Mouse (Mus musculus): ENCODE data around the gene N4bp2l2.

Gene N4bp2l2

DNA sequence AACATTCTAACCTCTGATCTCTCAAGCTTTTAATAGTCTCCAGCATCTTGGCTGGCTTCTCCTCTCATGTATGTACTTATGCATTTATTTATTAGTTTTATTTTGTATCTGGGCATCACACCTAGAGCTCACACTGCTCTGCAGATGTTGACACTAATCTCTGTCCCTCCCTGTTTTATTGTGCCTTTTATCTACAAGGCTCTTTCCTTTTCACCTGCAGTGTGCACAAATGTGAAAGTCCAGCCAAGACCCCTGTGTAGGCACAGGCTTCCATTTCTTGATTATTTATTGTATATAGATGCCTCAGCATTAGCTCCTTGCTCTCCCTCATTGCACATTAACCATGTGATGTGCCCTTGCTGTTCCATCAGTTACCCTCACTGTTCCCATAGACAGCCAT, 104.6 kb downstream of the N4bp2l2 start:
- no peak for DNase-seq (ENCODE audit: low read depth)

DNA sequence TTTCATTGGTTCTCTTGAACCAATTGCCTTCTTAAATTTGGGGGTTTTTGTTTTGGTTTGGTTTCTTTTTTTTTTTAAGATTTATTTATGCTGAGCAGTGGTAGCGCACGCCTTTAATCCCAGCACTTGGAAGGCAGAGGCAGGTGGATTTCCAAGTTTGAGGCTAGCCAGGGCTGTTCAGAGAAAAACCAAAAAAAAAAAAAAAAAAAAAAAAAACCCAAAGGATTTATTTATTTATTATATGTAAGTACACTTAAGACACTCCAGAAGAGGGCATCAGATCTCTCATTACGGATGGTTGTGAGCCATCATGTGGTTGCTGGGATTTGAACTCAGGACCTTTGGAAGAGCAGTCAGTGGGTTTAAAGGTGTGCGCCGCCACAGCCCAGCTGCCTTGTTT, 105.1 kb downstream of the N4bp2l2 start:
- DNase-seq (ENCODE audit: low read depth): no peak

DNA sequence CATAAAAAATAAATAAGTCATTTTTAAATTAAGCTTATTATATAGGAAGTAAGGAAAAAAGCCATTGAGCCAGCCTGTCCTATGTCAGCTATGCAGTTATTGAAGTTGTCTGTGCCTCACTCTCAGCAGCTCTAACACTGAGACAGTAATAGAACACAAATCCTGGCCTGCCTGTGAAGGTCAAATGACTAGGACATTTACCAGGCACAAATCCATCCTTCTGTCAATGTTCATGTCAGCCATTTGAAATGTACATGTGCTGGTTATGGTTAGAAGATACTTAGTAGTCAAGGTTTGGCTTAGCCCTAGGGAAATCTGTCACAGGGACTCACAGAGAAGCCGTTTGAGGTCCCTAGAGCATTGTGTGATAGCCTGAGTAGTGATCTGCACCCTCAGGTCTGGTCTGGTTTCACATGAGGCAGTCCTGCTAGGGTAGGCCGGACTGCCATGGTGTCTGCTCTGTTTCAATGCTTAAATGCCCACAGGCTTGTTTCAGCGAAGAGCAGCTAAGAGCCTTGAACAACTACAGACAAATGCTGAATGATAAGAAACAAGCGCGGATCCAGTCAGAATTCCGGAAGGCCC, 106.4 kb downstream of the N4bp2l2 start:
- no peak for DNase-seq (ENCODE audit: low read depth)
